Mouse (Mus musculus): Measurements from ENCODE around the gene Olfr281. TPM values are rescaled to one million over a fixed set of nuclear protein-coding genes. Genes with fewer than 3 reads are reported as not detected.
"Not testable (repeated sequence)": the region's sequence is repeated elsewhere in the genome, so short reads cannot be mapped to it uniquely, and the experiment has no call there.

Olfr281 gene
- polyA plus RNA-seq, 1 experiment, result not detected

DNA sequence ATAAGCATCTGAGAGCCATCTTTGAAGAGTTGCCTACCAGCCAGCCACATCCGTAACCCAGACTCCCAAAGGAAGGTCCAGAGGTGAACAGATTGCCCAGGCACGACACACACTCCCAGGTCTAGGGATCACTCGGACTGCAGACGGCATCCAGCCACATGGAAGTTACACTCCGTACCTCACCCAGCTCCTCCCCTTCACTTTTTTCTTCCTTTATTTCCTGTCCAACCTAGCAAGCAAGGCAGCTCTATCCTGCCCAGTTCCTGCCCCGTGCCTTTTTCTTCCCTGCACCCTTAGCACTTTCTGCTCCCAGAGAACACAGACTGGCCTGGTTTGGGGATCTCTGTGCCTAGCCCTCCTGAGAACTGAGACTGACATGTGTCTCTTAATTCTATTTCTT lies 27.6 kb upstream of the Olfr281 start:
- H3K4me3 ChIP-seq (ENCODE audit: insufficient read depth, low read depth, low read length), result no peak overlapping the region
- 82% methylated on average over 6 of the region's 6 CpGs for WGBS
- peaks cover 12% of the 10 kb centered on the region for H3K4me1 ChIP-seq (ENCODE audit: control insufficient read depth, insufficient read depth, low read length)
- TF ChIP-seq POLR2A (IDR thresholded peaks at IDR 0.05; ENCODE audit: insufficient read depth, low read depth, low read length) (no peak), CTCF (IDR thresholded peaks at IDR 0.05; ENCODE audit: insufficient read depth, low read depth, low read length) (no peak)
- no peak overlapping the region for H3K27ac ChIP-seq (ENCODE audit: insufficient read depth, low read depth, low read length)

DNA sequence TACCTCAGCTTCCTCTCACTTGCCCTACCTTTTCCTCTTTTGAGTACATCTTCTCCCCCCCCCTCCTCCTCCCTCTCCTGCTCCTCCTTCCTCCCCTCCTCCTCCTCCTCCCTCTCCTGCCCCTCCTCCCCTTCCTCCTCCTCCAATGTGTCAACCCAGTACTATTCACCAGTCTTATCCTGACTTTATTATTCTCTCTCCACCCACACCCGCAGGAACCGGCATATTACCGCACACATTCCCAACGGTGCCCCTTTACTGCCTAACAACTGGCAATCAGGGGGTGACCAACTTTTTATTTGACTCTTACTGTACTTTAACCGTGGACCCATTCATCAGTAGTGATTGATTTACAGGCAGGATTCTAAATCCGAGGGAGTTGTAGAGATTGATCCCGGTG lies 27.2 kb upstream of the Olfr281 start:
- 72% methylated on average over 7 of the region's 7 CpGs for WGBS
- no peak overlapping the region for H3K4me3 ChIP-seq (ENCODE audit: insufficient read depth, low read depth, low read length)
- peaks cover 12% of the 10 kb centered on the region for H3K4me1 ChIP-seq (ENCODE audit: control insufficient read depth, insufficient read depth, low read length)
- no peak for TF ChIP-seq POLR2A (IDR thresholded peaks at IDR 0.05; ENCODE audit: insufficient read depth, low read depth, low read length)
- no peak for TF ChIP-seq CTCF (IDR thresholded peaks at IDR 0.05; ENCODE audit: insufficient read depth, low read depth, low read length)
- H3K27ac ChIP-seq (ENCODE audit: insufficient read depth, low read depth, low read length), result no peak overlapping the region

DNA sequence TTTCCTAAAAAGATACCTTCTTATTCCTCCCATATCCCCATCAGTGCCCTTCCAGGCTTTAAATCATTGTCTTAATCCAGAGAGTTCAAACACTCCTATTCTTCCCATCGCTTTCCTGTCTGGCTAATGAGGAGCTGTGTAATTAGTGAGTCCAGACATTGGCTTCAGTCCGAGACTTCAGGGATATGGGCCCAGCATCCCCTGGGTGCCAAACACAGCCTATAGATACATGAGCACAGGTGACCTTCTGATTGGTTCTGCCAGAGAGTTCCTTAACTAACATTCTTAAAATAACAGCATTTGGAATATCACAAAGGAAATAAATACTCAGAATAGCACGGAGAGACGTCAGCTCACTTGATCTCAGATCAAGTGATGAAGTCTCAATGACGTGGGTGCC lies 21.5 kb upstream of the Olfr281 start, which contains the start of gene Olfr282:
TSS of gene Olfr282 (plus strand) at position 301 of the 400 bp plus-strand sequence.
- 76% methylated on average over 5 of the region's 5 CpGs for WGBS
- H3K27ac ChIP-seq (ENCODE audit: insufficient read depth, low read depth, low read length); H3K4me1 ChIP-seq (ENCODE audit: control insufficient read depth, insufficient read depth, low read length); H3K4me3 ChIP-seq (ENCODE audit: insufficient read depth, low read depth, low read length): not testable (repeated sequence)

DNA sequence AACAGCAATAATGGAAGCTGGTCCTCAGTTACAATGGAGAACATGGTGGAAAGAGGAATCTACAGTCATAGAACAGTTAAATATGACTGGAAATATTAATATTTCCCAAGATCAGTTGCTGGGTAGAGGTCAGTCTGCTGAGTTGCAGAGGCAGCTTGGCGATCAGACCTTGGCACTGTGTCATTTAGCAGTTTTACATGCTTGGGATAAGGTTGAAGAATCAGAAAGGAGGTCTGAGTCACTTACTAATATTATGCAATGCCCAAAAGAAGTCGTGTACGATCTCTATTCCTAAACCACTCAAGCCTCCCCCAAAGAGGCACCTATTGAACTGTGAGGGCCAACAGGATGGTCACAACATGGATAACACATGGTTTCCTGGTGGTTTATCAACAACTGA lies 7.8 kb upstream of the Olfr281 start:
- Histone ChIP-seq H3K4me3 (ENCODE audit: insufficient read depth, low read depth, low read length) (no peak overlapping the region), H3K4me1 (ENCODE audit: control insufficient read depth, insufficient read depth, low read length) (no peaks in the 10 kb centered on the region), H3K27ac (ENCODE audit: insufficient read depth, low read depth, low read length) (no peak overlapping the region)
- TF ChIP-seq CTCF (IDR thresholded peaks at IDR 0.05; ENCODE audit: insufficient read depth, low read depth, low read length) (no peak), POLR2A (IDR thresholded peaks at IDR 0.05; ENCODE audit: insufficient read depth, low read depth, low read length) (no peak)
- WGBS, result 76% methylated on average over 3 of the region's 3 CpGs

DNA sequence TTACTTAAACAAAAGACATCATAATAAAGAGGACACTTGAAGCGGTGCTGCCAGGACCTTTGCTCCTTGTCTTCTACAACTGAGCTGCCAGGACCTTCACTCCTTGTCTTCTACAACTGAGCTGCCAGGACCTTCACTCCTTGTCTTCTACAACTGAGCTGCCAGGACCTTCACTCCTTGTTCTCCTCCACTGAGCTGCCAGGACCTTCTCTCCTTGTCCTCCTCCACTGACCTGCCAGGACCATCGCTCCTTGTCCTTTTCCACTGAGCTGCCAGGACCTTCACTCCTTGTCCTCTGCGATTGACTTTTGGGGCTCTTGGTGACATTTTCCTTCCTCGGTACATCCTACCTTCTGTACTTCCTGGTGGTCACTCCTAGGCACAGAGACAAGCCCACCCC lies 3.9 kb upstream of the Olfr281 start:
- TF ChIP-seq CTCF (IDR thresholded peaks at IDR 0.05; ENCODE audit: insufficient read depth, low read depth, low read length), result no peak
- no peak for TF ChIP-seq POLR2A (IDR thresholded peaks at IDR 0.05; ENCODE audit: insufficient read depth, low read depth, low read length)
- Histone ChIP-seq H3K27ac (ENCODE audit: insufficient read depth, low read depth, low read length) (no peak overlapping the region), H3K4me1 (ENCODE audit: control insufficient read depth, insufficient read depth, low read length) (no peaks in the 10 kb centered on the region), H3K4me3 (ENCODE audit: insufficient read depth, low read depth, low read length) (no peak overlapping the region)
- WGBS, result 53% methylated on average over 4 of the region's 4 CpGs

DNA sequence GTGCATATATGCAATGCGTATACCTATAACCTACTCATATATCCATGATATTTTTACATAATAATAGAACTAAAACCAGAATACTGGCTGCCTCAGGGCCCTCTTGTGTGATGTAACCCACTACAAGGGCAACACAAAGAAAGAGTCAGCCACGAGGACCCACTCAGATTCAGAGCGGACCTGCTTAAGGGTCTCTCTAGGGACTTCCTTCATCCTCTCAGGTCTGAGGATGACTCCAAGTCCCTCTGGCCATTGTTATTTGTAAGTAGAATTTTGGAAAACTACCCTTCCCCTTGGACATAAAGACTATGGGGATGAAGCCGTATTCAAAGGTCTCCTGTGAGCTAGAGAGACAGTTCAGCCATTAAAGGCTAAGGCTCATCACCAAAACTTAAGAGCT lies 17.2 kb downstream of the Olfr281 start, which contains the start of gene OR5BS1P:
TSS of gene OR5BS1P (plus strand) at position 301 of the 400 bp plus-strand sequence.
- Histone ChIP-seq H3K4me1 (ENCODE audit: control insufficient read depth, insufficient read depth, low read length) (no peaks in the 10 kb centered on the region), H3K4me3 (ENCODE audit: insufficient read depth, low read depth, low read length) (no peak within 1 kb of the TSS), H3K27ac (ENCODE audit: insufficient read depth, low read depth, low read length) (no peak within 1 kb of the TSS)
- 92% methylated on average over 4 of the region's 4 CpGs for WGBS
- no peak for TF ChIP-seq POLR2A (IDR thresholded peaks at IDR 0.05; ENCODE audit: insufficient read depth, low read depth, low read length)
- no peak for TF ChIP-seq CTCF (IDR thresholded peaks at IDR 0.05; ENCODE audit: insufficient read depth, low read depth, low read length)

DNA sequence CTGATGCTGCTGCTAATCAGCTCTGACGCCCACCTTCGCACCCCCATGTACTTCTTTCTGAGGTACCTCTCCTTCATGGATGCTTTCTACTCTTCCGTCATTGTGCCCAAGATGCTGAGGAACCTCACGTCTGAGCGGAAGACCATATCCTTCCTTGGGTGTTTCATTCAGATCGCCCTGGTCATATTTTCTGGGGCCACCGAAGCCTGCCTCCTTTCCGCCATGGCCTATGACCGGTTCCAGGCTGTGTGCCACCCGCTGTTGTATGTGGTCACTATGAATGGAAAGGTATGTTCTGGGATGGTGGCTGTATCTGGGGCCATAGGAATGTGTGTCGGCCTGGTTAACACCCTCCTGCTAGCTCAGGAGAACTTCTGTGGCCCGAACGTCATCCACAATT lies 19.2 kb downstream of the Olfr281 start:
- no peak overlapping the region for H3K4me3 ChIP-seq (ENCODE audit: insufficient read depth, low read depth, low read length)
- no peak for TF ChIP-seq CTCF (IDR thresholded peaks at IDR 0.05; ENCODE audit: insufficient read depth, low read depth, low read length)
- no peak for TF ChIP-seq POLR2A (IDR thresholded peaks at IDR 0.05; ENCODE audit: insufficient read depth, low read depth, low read length)
- 95% methylated on average over 13 of the region's 13 CpGs for WGBS
- no peak overlapping the region for H3K27ac ChIP-seq (ENCODE audit: insufficient read depth, low read depth, low read length)
- H3K4me1 ChIP-seq (ENCODE audit: control insufficient read depth, insufficient read depth, low read length), result peaks cover 4% of the 10 kb centered on the region; the same call in 1 of the 2 replicates

DNA sequence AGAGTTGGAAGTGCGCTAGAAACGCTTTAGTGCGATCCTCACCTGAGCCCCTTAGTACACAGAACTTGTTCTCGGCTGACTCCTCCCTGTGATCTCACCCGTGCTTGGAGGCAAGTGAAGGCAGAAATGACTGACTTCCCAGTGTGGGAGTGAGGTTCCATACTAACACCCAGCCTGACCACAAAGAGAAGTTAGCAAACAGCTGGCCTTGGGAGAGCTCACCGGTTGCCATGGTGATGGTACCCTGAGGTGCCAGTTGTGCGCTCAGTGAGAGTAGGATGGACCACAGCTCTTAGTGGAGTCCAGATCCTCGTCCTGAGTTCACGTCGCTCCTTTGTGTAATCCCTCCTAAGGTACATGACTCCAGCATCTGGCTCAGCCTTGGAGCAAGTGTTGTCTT lies 22.6 kb downstream of the Olfr281 start:
- TF ChIP-seq CTCF (IDR thresholded peaks at IDR 0.05; ENCODE audit: insufficient read depth, low read depth, low read length), result no peak
- TF ChIP-seq POLR2A (IDR thresholded peaks at IDR 0.05; ENCODE audit: insufficient read depth, low read depth, low read length), result no peak

DNA sequence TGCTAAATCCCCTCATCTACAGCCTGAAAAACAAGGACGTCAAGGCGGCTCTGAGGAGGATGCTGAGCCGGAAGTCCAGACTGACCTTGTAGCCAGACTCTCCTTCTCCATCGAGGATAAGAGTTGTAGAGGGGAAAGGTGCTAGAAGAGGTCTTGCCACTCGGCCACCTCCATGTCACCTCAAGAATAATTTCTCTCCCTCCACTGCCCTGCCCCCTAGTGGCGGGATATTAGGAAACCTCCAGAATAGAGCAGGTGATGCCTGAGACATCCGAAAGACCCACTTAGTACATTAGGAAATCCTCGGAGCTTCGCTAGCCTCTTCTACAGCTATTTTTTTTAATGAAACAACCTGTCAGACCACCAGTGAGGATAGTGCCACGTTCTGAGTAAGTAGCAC lies 23.0 kb downstream of the Olfr281 start:
- TF ChIP-seq POLR2A (IDR thresholded peaks at IDR 0.05; ENCODE audit: insufficient read depth, low read depth, low read length) (no peak), CTCF (IDR thresholded peaks at IDR 0.05; ENCODE audit: insufficient read depth, low read depth, low read length) (no peak; the same call in 1 of the 2 replicates)
- H3K4me1 ChIP-seq (ENCODE audit: control insufficient read depth, insufficient read depth, low read length), result peaks cover 4% of the 10 kb centered on the region; the same call in 1 of the 2 replicates
- no peak overlapping the region for H3K4me3 ChIP-seq (ENCODE audit: insufficient read depth, low read depth, low read length)
- 61% methylated on average over 10 of the region's 10 CpGs for WGBS
- H3K27ac ChIP-seq (ENCODE audit: insufficient read depth, low read depth, low read length), result no peak overlapping the region

More for the DNA sequence above, 22.6 kb downstream of the Olfr281 start:
- Histone ChIP-seq H3K4me1 (ENCODE audit: control insufficient read depth, insufficient read depth, low read length) (peaks cover 4% of the 10 kb centered on the region; the same call in 1 of the 2 replicates), H3K27ac (ENCODE audit: insufficient read depth, low read depth, low read length) (no peak overlapping the region), H3K4me3 (ENCODE audit: insufficient read depth, low read depth, low read length) (no peak overlapping the region)
- 83% methylated on average over 10 of the region's 10 CpGs for WGBS

DNA sequence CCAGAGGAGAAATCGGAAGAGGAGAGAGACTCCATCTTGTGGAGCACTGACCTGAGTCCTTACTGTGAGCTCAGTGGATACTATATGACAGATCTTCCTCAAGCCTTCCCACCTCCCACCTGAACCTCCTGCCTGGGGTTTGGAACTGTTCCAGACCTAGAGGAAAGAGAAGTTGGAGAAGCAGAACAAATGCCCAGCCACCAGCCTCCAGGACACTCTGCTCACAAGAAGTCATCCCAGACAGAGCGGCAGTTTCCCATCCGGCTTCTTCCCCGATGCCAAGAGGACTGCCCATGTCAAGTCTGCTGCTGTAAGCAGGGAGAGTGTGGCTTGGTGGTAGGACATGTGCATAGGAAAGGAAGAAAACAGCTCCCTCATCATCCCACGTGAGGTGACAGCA lies 23.9 kb downstream of the Olfr281 start:
- TF ChIP-seq POLR2A (IDR thresholded peaks at IDR 0.05; ENCODE audit: insufficient read depth, low read depth, low read length) (no peak), CTCF (IDR thresholded peaks at IDR 0.05; ENCODE audit: insufficient read depth, low read depth, low read length) (no peak)
- WGBS, result 73% methylated on average over 5 of the region's 5 CpGs

More for the DNA sequence above, 23.9 kb downstream of the Olfr281 start:
- Histone ChIP-seq H3K4me1 (ENCODE audit: control insufficient read depth, insufficient read depth, low read length) (peaks cover 4% of the 10 kb centered on the region; the same call in 1 of the 2 replicates), H3K27ac (ENCODE audit: insufficient read depth, low read depth, low read length) (no peak overlapping the region), H3K4me3 (ENCODE audit: insufficient read depth, low read depth, low read length) (no peak overlapping the region)

All from olfactory bulb, adult 2 months (tissue).